Mouse (Mus musculus) thymus, postnatal 0 days (tissue): ENCODE measurements around the gene Olfr193. TPM values are rescaled to one million over a fixed set of nuclear protein-coding genes. Genes with fewer than 3 reads are reported as not detected.
"Not testable (repeated sequence)": the region's sequence is repeated elsewhere in the genome, so short reads cannot be mapped to it uniquely, and the experiment has no call there.

Experiments used
- DNase-seq: peaks from one replicate; pipeline ENCODE4 v3.0.0-alpha.2; 2015; ENCODE audit warnings: low spot score
- polyA plus RNA-seq: library from polyadenylated mRNA; unstranded; fragments of >200 nt; fragmentation: Nextera tagmentation; extraction: Ambion mirVana; gene quantifications from 2 replicates; pipeline ENCODE4 v1.2.1, GENCODE M21; 2015

Gene Olfr193
- polyA plus RNA-seq: not detected in 2 replicates

DNA sequence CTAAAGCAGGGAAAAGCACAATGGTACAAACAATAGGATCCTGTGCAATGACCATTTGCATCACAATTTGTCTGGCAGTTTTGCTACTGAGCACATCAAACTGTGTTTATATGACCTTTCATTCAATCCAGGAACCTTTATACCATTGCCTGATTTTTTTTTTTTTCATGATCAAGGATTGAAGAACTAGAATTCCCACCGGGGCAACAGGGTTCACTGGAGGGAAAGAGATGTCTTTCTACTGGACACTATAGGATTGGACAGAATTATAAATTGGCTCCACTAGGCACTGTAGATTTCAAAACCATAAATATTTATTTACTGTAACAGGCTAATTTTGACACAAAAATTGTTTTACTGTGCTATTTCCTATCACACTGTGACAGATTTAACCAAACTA lies at the start of gene Olfr193:
TSS of gene Olfr193 (minus strand) at position 101 of the 400 bp plus-strand sequence.
- DNase-seq: no peak

DNA sequence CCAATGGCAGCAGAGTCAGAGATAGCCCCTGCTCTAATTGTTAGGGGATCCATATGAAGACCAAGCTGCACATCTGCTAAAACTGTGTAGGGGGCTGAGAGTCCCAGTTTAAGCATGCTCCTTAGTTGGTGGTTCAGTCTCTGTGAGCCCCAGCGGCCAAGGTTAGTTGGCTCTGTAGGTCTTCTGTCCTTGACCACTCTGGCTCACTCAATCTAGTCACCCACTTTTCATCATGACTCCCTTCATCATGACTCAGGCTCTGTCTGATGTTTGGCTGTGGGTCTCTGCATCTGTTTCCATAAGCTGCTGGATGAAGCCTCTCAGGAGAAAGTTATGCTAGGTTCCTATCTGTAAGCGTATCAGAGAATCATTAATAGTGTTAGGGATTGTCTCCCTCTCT lies 40.3 kb upstream of the Olfr193 start:
- no peak for DNase-seq

DNA sequence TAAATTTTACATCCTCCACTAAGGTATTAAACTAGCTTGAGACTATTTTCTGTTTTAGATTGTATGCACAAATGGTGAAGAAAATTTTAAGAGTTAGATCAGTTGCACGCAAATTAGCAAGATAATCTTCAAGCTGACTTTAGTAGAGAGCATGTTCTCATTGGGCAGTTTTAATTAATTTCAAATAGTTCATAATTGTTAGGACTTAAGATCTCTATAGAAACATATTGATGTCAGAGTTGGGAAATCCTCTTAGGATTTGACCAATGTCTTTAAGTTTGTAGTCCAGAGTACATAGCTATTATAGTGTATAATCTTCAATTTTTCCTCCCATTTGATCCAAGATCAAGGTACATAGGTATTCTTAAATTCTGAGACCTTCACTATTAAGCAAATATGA lies 35.1 kb upstream of the Olfr193 start, which contains the start of gene Olfr195:
TSS of gene Olfr195 (plus strand) at position 301 of the 400 bp plus-strand sequence.
- no peak for DNase-seq

DNA sequence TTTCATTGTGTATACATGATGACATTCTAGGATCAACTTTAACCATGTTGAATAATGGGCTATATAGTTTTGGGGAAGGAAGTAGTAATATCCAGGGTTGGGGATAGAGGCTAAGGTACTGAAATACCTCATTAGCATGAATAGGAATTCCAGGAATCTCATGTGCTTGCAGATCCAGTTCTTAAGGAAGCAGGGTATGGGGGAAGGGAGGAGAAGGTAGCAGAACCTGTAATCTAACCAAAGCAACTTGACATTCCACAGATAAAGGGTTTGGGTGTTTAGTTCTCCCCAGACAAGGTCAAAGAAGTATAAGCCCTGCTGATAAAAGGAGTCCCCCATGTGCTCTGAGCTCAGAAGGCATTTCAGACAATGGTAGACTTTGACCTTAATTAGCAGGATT lies 29.4 kb upstream of the Olfr193 start:
- no peak for DNase-seq

DNA sequence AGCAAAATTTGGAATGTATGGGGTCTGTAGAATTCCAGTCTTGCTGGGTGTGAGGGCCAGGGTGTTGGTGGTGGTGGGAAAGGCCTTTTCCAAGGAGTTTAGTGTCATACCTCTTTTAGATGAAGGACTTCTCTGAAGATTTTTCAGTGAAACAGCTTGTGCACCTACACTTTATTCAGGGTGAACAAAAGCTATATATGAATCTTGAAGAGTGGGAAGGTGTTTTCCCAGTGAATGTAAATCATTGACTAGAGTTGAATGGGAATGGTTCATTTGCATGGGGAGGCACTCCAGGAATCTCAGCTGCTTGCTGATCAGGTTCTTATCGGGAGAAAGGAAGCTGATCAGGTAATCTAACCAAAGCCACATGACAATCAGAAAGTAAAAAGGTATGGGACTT lies 19.1 kb upstream of the Olfr193 start:
- no peak for DNase-seq

DNA sequence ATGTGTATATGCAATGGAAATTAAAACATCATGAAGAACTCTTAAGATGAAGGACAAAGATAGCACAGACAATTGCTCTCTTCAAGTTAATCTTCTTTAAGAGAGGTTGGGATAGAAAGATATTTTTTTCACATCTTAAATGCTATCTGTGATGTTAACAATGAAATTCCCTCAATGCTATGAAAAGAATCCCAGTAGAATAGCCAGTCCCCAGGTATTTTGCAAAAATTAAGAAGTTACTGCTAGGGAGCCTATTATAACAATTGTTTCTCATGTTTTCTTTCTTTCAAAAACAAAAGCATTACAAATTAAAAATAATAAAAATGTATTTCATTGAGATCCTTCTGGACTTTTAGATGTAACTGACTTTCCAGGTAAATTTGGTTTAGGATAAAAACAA lies 9.3 kb upstream of the Olfr193 start, which contains the start of gene Olfr194:
TSS of gene Olfr194 (minus strand) at position 101 of the 400 bp plus-strand sequence.
- DNase-seq: no peak

DNA sequence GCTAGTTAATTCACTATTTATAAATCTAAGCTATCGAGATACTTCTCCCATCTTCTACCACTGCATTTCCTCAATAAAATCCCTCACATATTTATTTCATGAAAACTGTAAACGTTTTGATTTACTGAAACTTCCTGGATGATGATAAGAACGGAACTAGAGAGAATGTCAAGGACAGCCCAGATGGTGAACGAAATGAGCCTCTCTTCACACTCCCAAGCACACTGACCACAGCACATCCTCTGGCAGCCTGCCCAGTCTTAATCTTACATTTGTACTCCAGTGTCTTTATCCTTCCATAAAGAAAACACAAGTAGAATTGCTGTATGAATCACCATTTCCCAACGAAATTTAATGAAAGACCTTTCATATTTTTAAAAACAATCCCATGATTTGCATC lies 3.2 kb downstream of the Olfr193 start:
- DNase-seq: not testable (repeated sequence)

DNA sequence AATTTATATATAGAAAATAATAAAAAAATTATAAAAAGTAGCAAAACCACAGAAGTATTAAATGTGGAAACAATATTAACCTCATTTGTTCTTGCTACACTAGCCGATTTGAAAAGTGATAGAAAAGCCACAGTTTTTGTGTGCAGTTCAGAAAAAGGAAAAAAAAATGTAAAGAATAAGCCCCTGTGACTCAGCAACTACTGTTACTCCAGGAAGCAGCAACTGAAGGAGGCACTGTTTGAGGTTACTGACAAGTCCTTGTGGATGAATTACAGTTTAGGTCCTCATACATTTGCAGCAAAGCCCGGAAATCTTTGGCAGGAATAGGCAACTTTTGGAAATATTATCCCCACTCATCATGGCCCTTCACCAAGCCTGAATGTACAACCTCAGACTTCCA lies 6.4 kb downstream of the Olfr193 start:
- DNase-seq: no peak

DNA sequence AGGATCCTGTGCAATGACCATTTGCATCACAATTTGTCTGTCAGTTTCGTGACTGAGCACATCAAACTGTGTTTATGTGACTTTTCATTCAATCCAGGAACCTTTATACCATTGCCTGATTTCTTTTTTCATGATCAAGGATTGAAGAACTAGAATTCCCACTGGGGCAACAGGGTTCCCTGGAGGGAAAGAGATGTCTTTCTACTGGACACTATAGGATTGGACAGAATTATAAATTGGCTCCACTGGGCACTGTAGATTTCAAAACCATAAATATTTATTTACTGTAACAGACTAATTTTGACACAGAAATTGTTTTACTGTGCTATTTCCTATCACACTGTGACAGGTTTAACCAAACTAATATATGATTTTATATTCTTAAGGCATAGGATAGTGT lies 22.0 kb downstream of the Olfr193 start, which contains the start of gene Olfr191:
TSS of gene Olfr191 (minus strand) at position 101 of the 400 bp plus-strand sequence.
- DNase-seq: not testable (repeated sequence)

DNA sequence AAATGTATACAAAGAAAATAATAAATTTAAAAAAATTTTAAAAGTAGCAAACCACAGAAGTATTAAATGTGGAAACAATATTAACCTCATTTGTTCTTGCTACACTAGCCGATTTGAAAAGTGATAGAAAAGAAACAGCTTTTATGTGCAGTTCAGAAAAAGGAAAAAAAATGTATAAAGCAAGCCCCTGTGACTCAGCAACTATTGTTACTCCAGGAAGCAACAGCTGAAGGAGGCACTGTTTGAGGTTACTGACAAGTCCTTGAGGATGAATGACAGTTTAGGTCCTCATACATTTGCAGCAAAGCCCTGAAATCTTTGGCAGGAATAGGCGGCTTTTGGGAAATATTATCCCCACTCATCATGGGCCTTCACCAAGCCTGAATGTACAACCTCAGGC lies 30.6 kb downstream of the Olfr193 start:
- not testable (repeated sequence) for DNase-seq

DNA sequence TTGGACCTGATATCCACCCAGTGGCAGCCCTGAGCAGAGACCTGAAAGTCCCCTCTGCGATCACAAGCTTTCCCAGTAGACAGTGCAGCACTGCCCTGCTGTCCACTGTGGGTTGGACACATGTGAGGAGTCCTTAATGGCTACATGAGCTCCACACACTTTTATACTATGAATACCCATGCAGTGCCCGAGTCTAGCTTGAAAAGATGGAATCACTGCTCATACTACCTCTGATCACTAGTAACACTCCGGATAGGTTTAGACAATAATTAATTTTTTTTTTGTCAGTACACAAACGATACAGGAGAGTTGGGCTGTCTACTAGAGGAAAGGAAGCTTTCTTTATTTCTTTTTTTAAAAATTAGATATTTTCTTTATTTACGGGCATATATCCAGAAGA lies 33.8 kb downstream of the Olfr193 start, which contains the start of gene Olfr190:
TSS of gene Olfr190 (minus strand) at position 101 of the 400 bp plus-strand sequence.
- DNase-seq: no peak

DNA sequence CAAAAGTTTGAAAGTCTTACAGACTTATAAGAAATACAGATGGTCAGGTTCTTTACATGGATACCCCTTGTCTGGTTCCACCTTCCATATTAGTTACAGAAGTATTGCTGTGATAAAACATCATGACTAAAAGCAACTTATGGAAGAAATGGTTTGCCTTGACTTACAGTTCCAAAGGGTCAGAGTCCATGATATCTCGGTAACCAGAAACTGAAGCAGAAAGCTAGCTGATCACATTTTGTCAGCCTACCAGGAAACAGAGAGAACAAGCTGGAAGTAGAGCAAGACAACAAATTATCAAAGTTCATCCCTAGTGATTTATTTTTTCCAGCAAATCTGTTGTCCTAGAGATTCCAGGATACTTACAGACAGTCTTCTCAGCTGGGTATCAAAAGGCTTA lies 38.2 kb downstream of the Olfr193 start:
- DNase-seq: no peak

DNA sequence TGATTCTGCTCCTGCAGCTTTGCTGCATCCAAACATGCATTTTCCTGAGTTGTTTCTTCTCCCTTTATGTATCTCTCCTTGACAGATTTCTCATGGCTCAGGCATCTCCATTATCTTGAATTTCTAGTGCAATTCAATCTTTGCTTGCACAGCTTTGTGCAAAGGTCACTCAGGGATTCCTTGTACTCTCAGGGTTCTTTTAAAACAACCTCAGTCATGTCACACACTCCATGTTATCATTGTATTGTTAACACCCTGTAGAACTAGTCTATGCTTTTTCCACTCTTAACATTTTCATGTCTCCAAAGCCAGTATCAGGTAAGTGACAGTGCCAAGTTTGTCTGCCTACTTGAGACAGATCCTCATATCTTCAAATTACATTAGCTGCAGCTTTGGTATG lies 39.9 kb downstream of the Olfr193 start:
- no peak for DNase-seq

DNA sequence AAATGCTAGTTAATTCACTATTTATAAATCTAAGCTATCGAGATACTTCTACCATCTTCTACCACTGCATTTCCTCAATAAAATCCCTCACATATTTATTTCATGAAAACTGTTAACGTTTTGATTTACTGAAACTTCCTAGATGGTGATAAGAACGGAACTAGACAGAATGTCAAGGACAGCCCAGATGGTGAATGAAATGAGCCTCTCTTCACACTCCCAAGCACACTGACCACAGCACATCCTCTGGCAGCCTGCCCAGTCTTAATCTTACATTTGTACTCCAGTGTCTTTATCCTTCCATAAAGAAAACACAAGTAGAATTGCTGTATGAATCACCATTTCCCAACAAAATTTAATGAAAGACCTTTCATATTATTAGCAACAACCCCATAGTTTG lies 49.3 kb downstream of the Olfr193 start:
- DNase-seq: not testable (repeated sequence)

Other genes starting within 250 kb of the Olfr193 start
- not detected in 2 replicates for gene Olfr177, start 237.1 kb downstream of the Olfr193 start, polyA plus RNA-seq
- gene Olfr178, start 219.8 kb downstream of the Olfr193 start, polyA plus RNA-seq: not detected in 2 replicates
- not detected in 2 replicates for gene Olfr181, start 183.1 kb downstream of the Olfr193 start, polyA plus RNA-seq
- gene Olfr180, start 182.5 kb downstream of the Olfr193 start, polyA plus RNA-seq: not detected in 2 replicates
- not detected in 2 replicates for gene Olfr183, start 116.5 kb downstream of the Olfr193 start, polyA plus RNA-seq
- gene Olfr186, start 81.6 kb downstream of the Olfr193 start, polyA plus RNA-seq: not detected in 2 replicates
- gene Olfr187, start 72.1 kb downstream of the Olfr193 start, polyA plus RNA-seq: not detected in 2 replicates
- gene Olfr190, start 33.9 kb downstream of the Olfr193 start, polyA plus RNA-seq: not detected in 2 replicates
- gene Olfr191, start 22.1 kb downstream of the Olfr193 start, polyA plus RNA-seq: not detected in 2 replicates
- gene Olfr194, start 9.2 kb upstream of the Olfr193 start, polyA plus RNA-seq: not detected in 2 replicates
- not detected in 2 replicates for gene Olfr195, start 35.2 kb upstream of the Olfr193 start, polyA plus RNA-seq
- gene Olfr196, start 58.6 kb upstream of the Olfr193 start, polyA plus RNA-seq: not detected in 2 replicates
- not detected in 2 replicates for gene Olfr198, start 91.7 kb upstream of the Olfr193 start, polyA plus RNA-seq
- not detected in 2 replicates for gene Olfr199, start 107.9 kb upstream of the Olfr193 start, polyA plus RNA-seq
- gene Olfr201, start 160.8 kb upstream of the Olfr193 start, polyA plus RNA-seq: not detected in 2 replicates
- not detected in 2 replicates for gene Olfr202, start 174.9 kb upstream of the Olfr193 start, polyA plus RNA-seq
- not detected in 2 replicates for gene Olfr203, start 187.0 kb upstream of the Olfr193 start, polyA plus RNA-seq
- not detected in 2 replicates for gene Olfr204, start 206.4 kb upstream of the Olfr193 start, polyA plus RNA-seq
- not detected in 2 replicates for gene Olfr205, start 219.3 kb upstream of the Olfr193 start, polyA plus RNA-seq
- gene Olfr206, start 237.4 kb upstream of the Olfr193 start, polyA plus RNA-seq: not detected in 2 replicates